Mouse (Mus musculus) embryonic fibroblast, embryonic 13.5 days (primary cell): ENCODE measurements at regions not wholly inside any gene's neighbourhood (a gene's known extent, or its start where the extent isn't known, plus 50 kb on each side); places are given as distances from the start of the nearest gene placed in this dataset.

Experiments used
- CTCF ChIP-seq: IDR thresholded peaks from 2 replicates; pipeline ENCODE4 v1.5.1; 2011; ENCODE audit warnings: mild to moderate bottlenecking, control low read depth, low read length, moderate library complexity, borderline replicate concordance; ENCODE audit not compliant: insufficient read depth
- POLR2A ChIP-seq: IDR thresholded peaks from 2 replicates; pipeline ENCODE4 v1.6.1; 2011; ENCODE audit warnings: low read depth, mild to moderate bottlenecking, control low read depth, low read length, moderate library complexity

GRCm38 (mm10) chr15:16555173-16555572 is 173.4 kb upstream of the Cdh9 start:
- no peak for TF ChIP-seq POLR2A
- TF ChIP-seq CTCF: no peak
